Mouse (Mus musculus): ENCODE data around the gene Olfr209.

GRCm38 (mm10) chr16:59331038-59331437 is 32.8 kb downstream of the Olfr209 start, which contains the start of gene Olfr205:
- TF ChIP-seq POLR2A (IDR thresholded peaks at IDR 0.05; ENCODE audit: low read depth, low read length): no peak
- no peak for TF ChIP-seq CTCF (IDR thresholded peaks at IDR 0.05; ENCODE audit: extremely low read depth, insufficient read depth, insufficient read length, insufficient replicate concordance)
